Mouse (Mus musculus) layer of hippocampus, adult 8-10 months (tissue): ENCODE results near the gene Ccdc50. TPM values are rescaled to one million over a fixed set of nuclear protein-coding genes. Genes with fewer than 3 reads are reported as not detected.

Source experiments
- DNase-seq, 2 experiments: peaks; one replicate each; pipeline ENCODE4 v3.0.0; 2022; ENCODE audit warnings: low spot score in 2 of 2
- total RNA-seq, 4 experiments: library from RNA; stranded (reverse); gene quantifications; 2 replicates each; pipeline ENCODE4 v1.2.4; 2022

The Ccdc50 gene
- total RNA-seq, 4 experiments from 2014 or later, result 49.4 to 59.4 (median 52.6) TPM

GRCm38 (mm10) chr16:27395251-27396037 lies 6.8 kb downstream of the Ccdc50 start:
- no peak for DNase-seq

DNA sequence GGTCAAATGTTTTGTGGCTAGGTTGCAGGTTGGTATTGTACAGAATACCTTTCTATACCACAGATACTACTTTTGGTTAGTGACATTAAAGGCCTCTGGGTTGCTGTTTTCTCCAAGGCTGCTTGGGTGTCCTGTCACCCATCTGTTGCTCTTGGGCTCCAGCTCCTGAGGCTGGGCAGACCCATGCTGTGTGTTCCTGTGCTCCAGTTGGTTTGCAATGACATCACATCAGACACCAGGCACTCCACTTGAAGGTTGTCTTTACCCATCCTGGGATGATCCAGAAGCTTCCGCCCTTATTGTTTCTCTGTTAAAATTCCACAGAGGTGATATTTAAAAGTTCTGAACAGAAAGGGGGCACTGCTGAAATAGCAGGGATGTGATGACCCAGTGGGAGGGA lies 8.3 kb downstream of the Ccdc50 start:
- DNase-seq, result no peak

DNA sequence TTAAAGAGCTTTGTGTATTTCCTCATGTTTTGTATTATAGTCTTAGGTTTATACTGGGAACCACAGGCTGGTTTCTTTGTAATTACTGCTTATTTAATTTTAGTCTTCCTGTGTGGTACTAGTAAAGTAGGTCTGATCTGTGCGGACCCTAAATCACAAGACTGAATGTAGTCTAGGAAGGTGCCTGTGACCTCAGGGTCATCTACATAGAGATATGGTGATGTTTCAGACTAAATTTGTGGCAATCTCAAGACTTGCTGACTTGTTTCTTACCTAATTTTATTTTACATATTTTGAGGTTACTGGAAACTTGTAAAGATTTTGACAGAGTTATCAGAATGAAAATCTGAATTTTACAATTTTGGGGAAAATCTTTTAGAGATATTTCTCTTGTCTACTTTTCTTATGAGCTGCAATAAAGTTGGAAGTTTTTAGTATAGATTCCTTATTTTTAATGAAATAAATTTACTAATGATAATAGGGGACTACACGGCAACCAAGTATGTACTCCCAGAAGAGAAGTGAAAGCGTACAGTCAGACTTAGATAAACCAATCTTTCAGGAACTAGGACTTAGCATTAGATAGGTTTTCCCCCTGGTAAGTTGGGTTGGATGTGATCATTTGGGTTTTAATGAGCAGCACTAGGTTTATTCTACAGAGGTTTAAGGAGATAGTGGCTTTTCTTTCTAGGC lies 10.5 kb downstream of the Ccdc50 start:
- DNase-seq, result no peak

DNA sequence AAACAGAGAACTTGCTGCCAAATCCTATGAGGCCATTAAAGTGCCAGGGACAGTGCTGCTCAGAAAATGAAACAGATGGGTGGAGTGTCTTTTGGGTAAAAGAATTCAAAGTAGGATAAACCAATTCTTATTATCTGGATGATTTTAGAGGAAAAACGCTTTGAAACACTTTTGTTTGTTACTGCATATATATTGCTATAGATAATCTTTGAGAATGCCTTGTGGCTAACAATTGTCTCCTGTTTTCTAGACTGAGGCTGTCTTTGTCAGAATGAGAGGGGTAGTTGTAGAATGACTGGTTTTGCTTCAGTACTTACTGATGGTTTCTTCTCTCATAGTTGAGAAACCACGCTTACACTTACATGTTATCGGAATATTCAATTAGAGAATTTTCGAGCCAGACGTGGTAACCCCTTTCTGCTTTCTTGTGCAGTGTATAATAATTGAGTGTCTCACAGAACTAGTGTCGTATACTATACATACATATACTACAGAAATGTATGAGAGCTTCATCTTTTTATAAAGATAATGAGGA lies 11.1 kb downstream of the Ccdc50 start:
- no peak for DNase-seq

DNA sequence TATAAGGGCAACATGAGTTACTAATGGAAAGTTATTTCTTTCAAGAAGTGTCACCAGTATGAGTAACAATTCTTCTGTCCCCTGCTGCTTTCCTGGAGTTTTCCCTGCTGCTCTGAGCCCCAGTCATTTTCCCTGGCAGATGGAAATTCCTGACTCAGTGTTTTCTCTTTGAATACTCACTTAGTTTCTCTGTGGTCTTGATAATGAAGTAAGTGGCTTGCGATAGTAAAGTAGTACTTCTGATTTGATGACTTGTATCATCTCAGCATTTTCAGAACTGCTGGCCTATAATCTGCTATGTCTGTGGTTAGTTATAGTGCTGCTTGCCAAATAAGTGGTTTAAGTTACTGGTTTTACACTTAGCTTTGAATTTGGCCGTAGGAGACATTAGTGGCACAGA lies 12.9 kb downstream of the Ccdc50 start:
- DNase-seq, result no peak

DNA sequence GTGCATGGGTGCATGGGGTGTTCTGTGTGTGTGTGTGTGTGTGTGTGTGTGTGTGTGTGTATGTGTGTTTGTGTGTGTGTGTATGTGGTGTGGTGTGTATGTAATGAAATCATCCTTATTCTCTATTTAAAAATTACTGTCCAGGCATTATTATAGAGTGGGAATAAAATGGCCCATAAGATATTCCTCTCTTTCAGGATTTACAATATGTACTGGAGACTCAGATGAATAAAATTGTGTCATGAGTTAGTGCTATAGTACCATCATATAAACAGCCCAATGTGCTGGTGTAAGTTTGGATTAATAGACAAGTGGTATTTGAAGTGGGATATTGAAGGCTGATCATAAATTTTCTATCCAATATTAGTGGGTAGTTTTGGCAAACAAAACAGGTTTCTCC lies 15.4 kb downstream of the Ccdc50 start:
- DNase-seq, result no peak

- peak in 1 of 2 experiments; percentile 12 for DNase-seq
These were observed 28.4 kb downstream of the Ccdc50 start for GRCm38 (mm10) chr16:27416937-27417584.

DNA sequence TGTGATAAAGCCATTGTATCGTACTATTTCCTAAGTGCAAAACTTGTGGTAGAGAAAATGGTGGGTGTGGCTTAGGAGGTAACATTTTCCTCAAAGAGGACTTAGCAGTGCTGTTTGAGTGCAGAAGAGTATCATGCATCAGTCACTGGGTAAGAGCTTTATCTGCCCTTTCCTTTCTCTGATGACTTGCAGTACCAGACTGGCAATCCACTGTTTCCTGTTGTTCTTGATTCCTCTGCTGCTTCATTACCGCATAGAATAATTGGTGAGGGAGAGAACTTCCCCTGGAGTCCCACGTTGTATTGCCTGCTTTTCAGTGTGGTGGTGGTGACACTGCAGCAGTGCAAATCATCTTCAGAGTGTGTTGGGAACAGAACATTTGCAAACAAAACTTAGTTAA lies 29.0 kb downstream of the Ccdc50 start:
- no peak for DNase-seq

DNA sequence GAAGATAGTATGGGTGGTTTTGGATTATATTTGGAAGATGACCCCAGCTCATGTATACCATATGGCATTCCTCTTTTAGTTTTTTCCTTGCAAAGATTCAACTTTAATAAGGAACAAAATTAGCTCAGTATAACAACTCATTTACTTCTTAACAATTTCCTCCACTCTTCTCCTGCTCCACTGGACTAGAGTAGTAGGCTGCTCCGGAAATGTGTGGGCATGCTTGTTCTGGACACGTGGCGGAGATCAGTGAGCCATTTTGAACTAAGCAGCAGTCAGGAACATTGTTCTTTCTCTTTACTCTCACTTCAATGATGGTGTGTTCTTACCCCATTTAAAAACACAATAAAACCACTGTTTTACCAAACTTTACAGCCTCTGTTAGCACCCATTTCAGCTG lies 32.3 kb downstream of the Ccdc50 start:
- DNase-seq, result no peak

DNA sequence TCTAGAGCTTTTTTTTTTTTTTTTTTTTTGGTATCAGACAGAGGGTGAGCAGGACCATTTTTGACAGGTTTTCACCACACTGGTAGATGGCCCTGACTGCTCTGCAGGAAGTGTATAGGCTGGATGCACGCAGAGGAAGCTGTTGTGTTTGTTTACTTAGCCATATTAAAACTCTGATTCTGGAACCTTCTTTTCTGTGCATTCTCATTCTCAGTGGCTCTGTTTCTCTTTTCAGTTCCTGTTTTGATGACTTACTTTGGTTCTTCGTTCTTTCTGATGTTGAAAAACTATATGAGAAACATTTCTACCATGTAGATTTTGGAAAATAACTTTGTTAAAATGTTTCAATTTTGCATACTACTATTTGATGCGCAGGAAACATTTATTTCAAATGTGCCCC lies 46.4 kb downstream of the Ccdc50 start:
- DNase-seq, result no peak

DNA sequence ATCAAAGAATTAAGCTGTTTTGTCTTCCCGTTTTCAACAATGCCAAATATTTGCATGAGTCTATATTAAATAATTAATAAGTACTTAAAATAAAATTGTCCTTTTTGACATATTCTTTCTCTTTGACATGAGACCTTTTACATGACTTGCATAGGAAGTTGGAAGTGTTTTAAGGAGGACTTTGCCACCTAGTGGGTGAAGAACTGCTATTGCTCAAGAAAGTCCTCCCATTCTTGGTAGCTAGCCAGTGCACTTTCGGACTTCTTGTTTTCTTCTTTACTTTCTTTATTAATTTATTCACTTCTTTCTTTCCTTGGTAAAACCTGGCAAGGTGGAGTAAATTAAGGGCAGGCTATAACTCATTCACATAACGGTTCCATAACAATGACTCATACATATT lies 55.3 kb downstream of the Ccdc50 start:
- DNase-seq, result no peak

GRCm38 (mm10) chr16:27449360-27449759 lies 60.7 kb downstream of the Ccdc50 start:
- DNase-seq, result no peak

DNA sequence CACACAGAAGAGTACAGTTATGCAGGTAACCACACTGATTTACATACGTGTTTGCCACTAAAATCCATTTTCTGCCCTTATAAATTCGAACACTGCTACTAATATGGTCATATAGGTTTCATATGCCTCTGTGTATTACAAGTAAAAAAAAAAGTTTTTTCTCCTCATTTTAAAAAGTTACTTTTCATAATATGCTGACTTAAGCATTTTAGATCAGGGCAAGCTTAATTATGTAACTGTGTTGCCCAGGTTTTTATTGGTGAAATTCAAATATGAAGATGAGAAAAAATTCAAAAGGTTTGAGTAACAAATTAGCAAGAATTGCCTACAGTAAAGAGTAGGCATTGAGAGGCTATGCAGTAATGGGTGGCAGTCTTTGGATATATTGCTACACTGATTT lies 62.0 kb downstream of the Ccdc50 start:
- no peak for DNase-seq

GRCm38 (mm10) chr16:27453396-27453795 lies 64.7 kb downstream of the Ccdc50 start:
- DNase-seq, result no peak

GRCm38 (mm10) chr16:27453823-27454222 lies 65.2 kb downstream of the Ccdc50 start:
- DNase-seq, result no peak

- peak; percentile 57 to 86 for DNase-seq
These were observed 68.6 kb downstream of the Ccdc50 start for GRCm38 (mm10) chr16:27457273-27457672.

DNA sequence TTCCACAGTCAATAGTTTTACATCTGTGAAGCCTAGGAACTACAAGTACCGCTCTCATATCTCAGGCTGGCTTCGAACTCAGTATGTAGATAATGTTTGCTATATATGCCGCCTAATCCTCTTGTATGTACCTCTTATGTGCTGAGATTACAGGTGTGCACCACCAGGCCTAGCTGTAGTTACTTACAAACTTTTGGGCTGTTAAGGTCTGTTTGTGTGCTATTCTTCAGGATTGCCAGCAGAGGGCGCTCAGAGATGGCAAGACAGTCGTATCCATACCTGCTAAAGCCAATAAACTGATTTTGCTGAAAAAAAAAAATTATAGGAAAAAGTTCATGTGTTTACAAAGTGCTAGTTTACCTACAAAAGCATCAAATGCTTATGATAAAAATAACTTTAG lies 80.1 kb downstream of the Ccdc50 start:
- no peak for DNase-seq

DNA sequence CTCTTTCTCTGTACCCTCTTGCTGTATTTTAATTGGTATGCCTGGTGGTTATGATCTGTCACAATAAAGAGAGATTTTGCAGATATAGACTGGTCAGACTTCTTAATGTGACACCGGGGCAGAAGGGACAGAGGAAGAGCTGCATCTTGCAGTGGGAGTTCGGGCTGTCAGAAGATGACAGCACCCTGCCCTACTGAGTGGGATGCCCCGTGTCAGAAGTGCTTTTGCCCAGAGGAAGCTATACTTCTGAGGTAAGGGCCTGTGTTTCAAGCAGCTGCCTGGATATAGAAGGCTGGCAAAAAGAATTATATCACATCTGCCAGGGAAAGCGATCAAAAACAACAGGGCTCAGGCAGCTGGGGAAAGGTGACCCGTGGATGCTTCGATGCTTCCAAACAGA lies 82.7 kb downstream of the Ccdc50 start:
- no peak for DNase-seq

GRCm38 (mm10) chr16:27483834-27484233 lies 95.2 kb downstream of the Ccdc50 start:
- DNase-seq, result no peak
